In the genomic region with DNA sequence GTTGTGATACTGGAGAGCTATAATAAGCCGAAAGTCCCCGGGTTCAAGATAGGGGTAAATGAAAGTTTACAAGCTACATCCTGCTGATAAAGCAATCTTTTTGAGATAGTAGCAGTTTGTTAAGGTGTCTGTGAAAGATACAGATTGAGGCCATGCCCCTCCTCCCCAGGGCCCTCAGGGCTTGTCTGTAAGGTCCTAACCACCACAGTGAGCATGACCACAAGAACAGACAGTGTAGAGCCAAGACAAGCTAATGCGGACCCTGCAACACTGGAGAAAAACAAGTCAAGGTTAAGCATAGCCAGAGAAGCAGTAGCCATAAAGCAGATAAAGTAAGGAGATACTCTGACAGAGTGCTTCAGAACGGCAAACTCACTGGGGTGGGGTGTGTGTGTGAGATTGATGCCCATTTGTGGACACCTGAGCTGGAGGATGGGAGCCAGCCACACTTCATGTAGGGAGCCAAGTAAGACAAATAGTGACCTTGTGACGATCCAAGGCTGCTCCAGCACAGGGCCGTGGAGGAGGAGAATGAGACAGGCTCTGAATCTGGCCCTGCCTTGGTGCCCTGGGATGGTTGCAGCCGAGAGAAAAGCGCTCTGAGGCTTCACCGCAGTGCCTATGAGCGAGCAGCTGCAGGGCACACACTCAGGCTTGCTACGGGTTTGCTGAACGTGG, we compare ENCODE assay signal across 16 mouse cellular contexts.
DNase-seq lines count a peak whose midpoint lies in the region; TF ChIP-seq lines count a peak whose summit lies in the region.
"Had no signal": no experiment of that assay in that cellular context is flagged by ENCODE, and none has a peak within 500 bp of the region (broad histone marks: within the 10 kb centered on the region; RNA-seq: fewer than 3 reads in every experiment).

No protein-coding gene starts in this region.

- H3K27ac ChIP-seq in gastrocnemius, adult 2 months, result no peak overlapping the region
- H3K27ac ChIP-seq: embryonic facial prominence, embryonic 13.5 days; hindbrain, embryonic 14.5 days; macrophage; midbrain, embryonic 15.5 days had no signal

- TF ChIP-seq CTCF in gastrocnemius, adult 2 months (IDR thresholded peaks at IDR 0.05), result no peak

- H3K4me3 ChIP-seq in gastrocnemius, adult 2 months, result no peak overlapping the region
- H3K4me3 ChIP-seq: embryonic facial prominence, embryonic 13.5 days; midbrain, embryonic 15.5 days had no signal

- DNase-seq in gastrocnemius, adult 2 months, result peak; percentile 59
- no peak for DNase-seq in gastrocnemius, postnatal 4 days (ENCODE audit: low spot score in 2 of 2)
- DNase-seq in ovary, postnatal 36 days (ENCODE audit: low spot score), result peak; percentile 9
- DNase-seq in ovary, postnatal 10 days (ENCODE audit: low spot score), result no peak
- peak; percentile 19 for DNase-seq in gastrocnemius, postnatal 25 days
- no peak for DNase-seq in urinary bladder, adult 2 months (ENCODE audit: low spot score)
- no peak for DNase-seq in right cerebral cortex, postnatal 4 days
- DNase-seq: cerebellum, adult 11-12 months; left cerebral cortex, postnatal 4 days; lung, embryonic 14.5 days; right cerebral cortex, postnatal 25 days; thymus, postnatal 36 days had no signal

- intact Hi-C loops in gastrocnemius, adult 2 months (cut with DNase I), result no loop called here

Comparison
In these comparisons a context has a peak if more than half of its experiments do, and no peak if none do; other contexts are left out.
1. DNase-seq: peak in gastrocnemius, adult 2 months (single experiment), ovary, postnatal 36 days (single experiment) and gastrocnemius, postnatal 25 days (single experiment); none in gastrocnemius, postnatal 4 days (0 of 2), ovary, postnatal 10 days (single experiment), urinary bladder, adult 2 months (single experiment) and right cerebral cortex, postnatal 4 days (single experiment).